Mouse (Mus musculus) forebrain, embryonic 16.5 days (tissue): Measurements from ENCODE around the gene Tnfsfm13. TPM values are rescaled to one million over a fixed set of nuclear protein-coding genes. Genes with fewer than 3 reads are reported as not detected.

Experiments used
- ATAC-seq: fragments of 200-750 bp; cut with Nextera tagmentation; 2 replicates; pipeline ENCODE4 v1.8.0; 2017; ENCODE audit warnings: mild to moderate bottlenecking, moderate library complexity
- H3K27ac ChIP-seq: fragments of 300-500 bp; sonication (generic); 2 replicates; pipeline ENCODE4 v1.5.1; 2014; ENCODE audit warnings: low read length, control low read depth
- H3K27me3 ChIP-seq: fragments of 300-500 bp; sonication (generic); replicated peaks from 2 replicates; pipeline ENCODE4 v1.6.1; 2014; ENCODE audit warnings: low read length; ENCODE audit not compliant: control insufficient read depth, insufficient read depth
- H3K36me3 ChIP-seq: fragments of 300-500 bp; sonication (generic); 2 replicates; pipeline ENCODE4 v1.6.1; 2014; ENCODE audit not compliant: control insufficient read depth, insufficient read depth
- H3K4me1 ChIP-seq: fragments of 300-500 bp; sonication (generic); replicated peaks from 2 replicates; pipeline ENCODE4 v1.6.1; 2014; ENCODE audit warnings: low read length; ENCODE audit not compliant: control insufficient read depth, insufficient read depth
- H3K4me2 ChIP-seq: fragments of 300-500 bp; sonication (generic); 2 replicates; pipeline ENCODE4 v1.6.1; 2014; ENCODE audit warnings: mild to moderate bottlenecking, low read length, control low read depth
- H3K4me3 ChIP-seq: fragments of 300-500 bp; sonication (generic); replicated peaks from 2 replicates; pipeline ENCODE4 v1.5.1; 2014; ENCODE audit warnings: mild to moderate bottlenecking, low read length, control low read depth
- H3K9ac ChIP-seq: fragments of 300-500 bp; sonication (generic); replicated peaks from 2 replicates; pipeline ENCODE4 v1.6.1; 2014; ENCODE audit warnings: low read depth, low read length, control low read depth
- H3K9me3 ChIP-seq: fragments of 300-500 bp; sonication (generic); 2 replicates; pipeline ENCODE4 v1.6.1; 2016; ENCODE audit warnings: low read length; ENCODE audit not compliant: control insufficient read depth
- WGBS: fragments of 180-500 bp; shearing (Covaris S2); extraction: QIAGEN DNeasy Blood & Tissue Kit; methylation state at CpG from one replicate; pipeline ENCODE4 v1.1.7; 2014; 5-methylcytosine and 5-hydroxymethylcytosine counted together
- polyA plus RNA-seq: library from polyadenylated mRNA; unstranded; fragments of >200 nt; fragmentation: Nextera tagmentation; extraction: Ambion mirVana; gene quantifications from 2 replicates; pipeline ENCODE4 v1.2.1, GENCODE M21; 2015

The Tnfsfm13 gene
- polyA plus RNA-seq, 1 experiment from 2014 or later: 1.2 TPM

DNA sequence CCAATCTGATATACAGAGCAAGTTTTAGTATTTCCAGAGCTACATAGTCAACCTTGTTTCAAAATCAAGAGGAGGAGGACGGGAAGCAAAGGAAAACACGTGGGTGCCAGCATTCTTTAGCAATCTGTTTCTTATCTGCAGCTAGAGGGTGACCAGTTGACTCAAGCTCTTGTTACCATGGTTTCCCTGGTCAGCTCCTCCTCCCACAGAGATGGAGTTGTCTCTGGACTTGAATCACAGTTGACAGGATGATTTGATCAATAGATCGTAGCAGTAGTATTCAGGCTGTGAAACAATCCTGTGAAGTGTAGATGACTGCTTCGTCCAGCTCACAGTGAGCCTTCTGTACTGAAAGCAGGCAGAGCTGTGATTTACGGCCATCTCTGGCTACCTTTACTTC lies 20.0 kb upstream of the Tnfsfm13 start:
- Histone ChIP-seq H3K36me3 (no peaks in the 10 kb centered on the region), H3K27ac (no peak overlapping the region), H3K9me3 (no peaks in the 10 kb centered on the region), H3K4me2 (no peak overlapping the region), H3K27me3 (no peaks in the 10 kb centered on the region), H3K4me1 (no peaks in the 10 kb centered on the region), H3K4me3 (no peak overlapping the region), H3K9ac (no peak overlapping the region)
- 50% methylated on average over 5 of the region's 5 CpGs for WGBS
- ATAC-seq: no peak

DNA sequence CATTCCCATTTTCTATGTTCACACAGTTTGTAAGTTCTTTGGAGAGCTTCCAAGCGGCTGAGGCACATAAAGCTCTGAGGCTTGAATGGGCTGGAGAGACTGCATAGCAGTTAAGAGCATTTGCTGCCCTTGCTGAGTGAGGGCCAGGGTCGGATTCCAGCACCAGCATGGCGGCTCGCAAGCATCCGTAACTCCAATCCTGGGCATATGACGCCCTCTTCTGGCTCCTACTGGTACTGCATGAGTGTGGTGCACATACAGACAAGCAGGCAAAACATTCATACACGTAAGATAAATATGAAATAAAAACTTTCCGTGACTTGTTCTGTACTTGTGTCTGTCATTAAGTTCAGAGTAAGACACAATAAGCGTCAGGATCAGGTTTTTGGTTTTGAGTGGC lies 19.6 kb upstream of the Tnfsfm13 start:
- H3K4me2 ChIP-seq: no peak overlapping the region
- no peaks in the 10 kb centered on the region for H3K4me1 ChIP-seq
- no peak for ATAC-seq
- 56% methylated on average over 9 of the region's 9 CpGs for WGBS
- H3K27ac ChIP-seq: no peak overlapping the region
- no peak overlapping the region for H3K9ac ChIP-seq
- H3K4me3 ChIP-seq: no peak overlapping the region
- H3K36me3 ChIP-seq: no peaks in the 10 kb centered on the region
- no peaks in the 10 kb centered on the region for H3K27me3 ChIP-seq
- no peaks in the 10 kb centered on the region for H3K9me3 ChIP-seq

DNA sequence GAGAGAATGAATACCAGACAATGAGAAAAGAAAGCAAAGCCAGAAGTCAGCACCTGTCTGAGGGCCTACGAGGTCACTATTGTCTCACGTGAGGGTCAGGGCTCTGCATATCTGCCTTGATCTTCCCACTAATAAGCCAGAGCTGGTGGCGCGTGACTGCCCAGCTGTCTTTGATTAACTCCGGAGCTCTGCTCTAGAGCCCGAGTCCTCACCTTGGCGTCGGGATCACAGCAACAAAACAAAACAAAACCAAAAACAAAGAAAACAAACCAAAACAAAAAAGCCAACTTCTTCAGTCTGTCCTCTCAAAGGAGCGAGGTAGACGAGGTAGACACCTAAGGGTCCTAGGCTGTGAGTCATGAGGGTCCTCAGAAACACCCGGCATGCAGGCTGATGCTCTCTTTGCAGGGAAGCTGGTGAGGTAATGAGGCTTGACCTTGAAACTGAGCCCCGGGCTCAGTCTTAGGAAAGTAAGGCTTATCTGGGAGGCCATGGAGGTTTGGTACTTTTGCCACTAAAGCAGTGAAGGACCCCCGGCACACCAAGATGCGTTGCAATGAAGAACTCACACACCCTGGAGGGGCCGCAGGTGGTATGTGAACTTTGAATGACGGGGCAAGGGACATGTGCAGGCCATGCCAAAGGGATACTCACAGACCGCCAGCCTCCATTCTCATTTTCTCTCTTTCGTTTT lies 18.9 kb upstream of the Tnfsfm13 start:
- ATAC-seq: no peak
- Histone ChIP-seq H3K27me3 (no peaks in the 10 kb centered on the region), H3K27ac (no peak overlapping the region), H3K4me3 (no peak overlapping the region), H3K9ac (no peak overlapping the region), H3K4me2 (no peak overlapping the region), H3K36me3 (no peaks in the 10 kb centered on the region), H3K4me1 (peaks cover 2% of the 10 kb centered on the region; the same call in 1 of the 2 replicates), H3K9me3 (no peaks in the 10 kb centered on the region)
- 82% methylated on average over 18 of the region's 18 CpGs for WGBS

DNA sequence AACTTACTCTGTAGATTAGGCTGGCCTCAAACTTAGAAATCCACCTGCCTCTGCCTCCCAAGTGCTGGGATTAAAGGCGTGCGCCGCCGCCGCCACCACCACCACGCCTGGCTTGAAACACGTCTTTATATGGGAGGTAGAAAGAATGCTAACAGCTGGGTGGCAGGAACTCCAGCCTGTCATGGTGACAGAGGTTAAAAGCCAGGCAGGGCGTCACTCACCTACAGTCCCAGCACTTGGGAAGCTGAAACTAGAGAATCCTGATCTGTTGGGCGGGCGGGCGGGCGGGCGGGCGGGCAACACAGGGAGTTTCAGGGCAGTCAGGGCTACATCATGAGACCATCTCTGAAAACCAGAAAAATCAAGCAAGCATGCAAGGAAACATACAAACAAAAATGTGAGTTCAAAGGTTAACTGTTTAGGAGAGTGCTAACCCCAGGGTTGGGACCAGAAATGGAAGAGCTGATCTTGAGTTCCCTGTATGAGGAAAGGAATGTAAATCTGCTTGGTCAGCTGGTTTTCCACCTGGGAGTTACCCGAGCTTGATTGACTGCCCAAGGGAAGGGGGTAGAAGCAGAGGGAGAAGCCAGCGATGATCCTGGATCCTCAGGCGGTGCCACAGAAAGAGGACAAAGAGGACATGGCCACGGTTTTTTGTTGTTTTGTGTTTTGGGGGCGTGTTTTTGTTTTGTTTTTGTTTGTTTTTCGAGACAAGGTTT lies 17.2 kb upstream of the Tnfsfm13 start:
- Histone ChIP-seq H3K9me3 (no peaks in the 10 kb centered on the region), H3K27me3 (no peaks in the 10 kb centered on the region), H3K36me3 (no peaks in the 10 kb centered on the region), H3K4me3 (no peak overlapping the region), H3K9ac (no peak overlapping the region), H3K4me1 (peaks cover 3% of the 10 kb centered on the region; the same call in 1 of the 2 replicates), H3K4me2 (no peak overlapping the region), H3K27ac (no peak overlapping the region)
- ATAC-seq: no peak
- WGBS: 85% methylated on average over 20 of the region's 20 CpGs

DNA sequence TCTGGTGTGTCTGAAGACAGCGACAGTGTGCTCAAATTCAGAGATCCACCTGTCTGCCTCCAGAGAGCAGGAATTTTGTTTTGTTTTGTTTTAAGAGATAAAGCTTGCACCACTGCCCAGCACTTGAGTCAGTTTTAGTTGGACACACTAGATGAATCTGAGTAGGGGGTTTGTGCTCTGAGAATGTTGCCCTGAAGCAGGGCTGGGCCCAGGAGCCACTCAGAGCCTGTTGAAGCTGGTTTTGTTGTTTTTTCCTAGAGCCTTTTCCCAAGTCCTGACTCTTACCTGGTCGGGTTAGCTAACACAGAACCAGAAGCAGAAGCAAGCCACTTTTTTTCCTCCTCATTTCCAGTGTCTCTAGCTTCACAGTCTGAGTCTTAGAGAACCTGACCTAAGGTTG lies 15.2 kb upstream of the Tnfsfm13 start:
- no peak overlapping the region for H3K4me3 ChIP-seq
- H3K9me3 ChIP-seq: no peaks in the 10 kb centered on the region
- no peaks in the 10 kb centered on the region for H3K27me3 ChIP-seq
- peaks cover 8% of the 10 kb centered on the region for H3K4me1 ChIP-seq
- no peak for ATAC-seq
- H3K4me2 ChIP-seq: no peak overlapping the region
- H3K27ac ChIP-seq: no peak overlapping the region
- H3K36me3 ChIP-seq: no peaks in the 10 kb centered on the region
- 83% methylated on average over 2 of the region's 2 CpGs for WGBS
- H3K9ac ChIP-seq: no peak overlapping the region

DNA sequence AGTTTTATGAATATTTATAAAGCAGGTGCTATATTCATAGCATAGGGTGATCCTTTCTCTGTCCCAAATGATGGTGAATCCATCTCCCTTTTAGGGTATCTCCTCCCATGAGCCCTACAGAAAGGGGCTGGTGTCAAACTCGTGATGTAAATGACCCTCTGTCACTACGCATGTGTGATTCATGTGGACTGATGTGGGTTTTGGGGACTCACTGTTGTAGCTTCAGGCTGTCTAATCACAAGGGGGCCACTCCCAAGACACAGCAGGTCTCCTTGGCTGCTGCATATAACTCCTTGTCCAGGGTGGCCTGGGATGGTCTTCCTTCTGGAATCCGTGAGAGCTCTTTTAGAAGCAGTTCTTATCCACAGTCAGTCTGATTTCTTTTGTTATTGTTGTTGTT lies 14.6 kb upstream of the Tnfsfm13 start:
- Histone ChIP-seq H3K4me1 (peaks cover 8% of the 10 kb centered on the region), H3K27ac (no peak overlapping the region), H3K27me3 (no peaks in the 10 kb centered on the region), H3K4me2 (no peak overlapping the region), H3K36me3 (no peaks in the 10 kb centered on the region), H3K9me3 (no peaks in the 10 kb centered on the region), H3K4me3 (no peak overlapping the region), H3K9ac (no peak overlapping the region)
- no peak for ATAC-seq
- 75% methylated on average over 3 of the region's 3 CpGs for WGBS

DNA sequence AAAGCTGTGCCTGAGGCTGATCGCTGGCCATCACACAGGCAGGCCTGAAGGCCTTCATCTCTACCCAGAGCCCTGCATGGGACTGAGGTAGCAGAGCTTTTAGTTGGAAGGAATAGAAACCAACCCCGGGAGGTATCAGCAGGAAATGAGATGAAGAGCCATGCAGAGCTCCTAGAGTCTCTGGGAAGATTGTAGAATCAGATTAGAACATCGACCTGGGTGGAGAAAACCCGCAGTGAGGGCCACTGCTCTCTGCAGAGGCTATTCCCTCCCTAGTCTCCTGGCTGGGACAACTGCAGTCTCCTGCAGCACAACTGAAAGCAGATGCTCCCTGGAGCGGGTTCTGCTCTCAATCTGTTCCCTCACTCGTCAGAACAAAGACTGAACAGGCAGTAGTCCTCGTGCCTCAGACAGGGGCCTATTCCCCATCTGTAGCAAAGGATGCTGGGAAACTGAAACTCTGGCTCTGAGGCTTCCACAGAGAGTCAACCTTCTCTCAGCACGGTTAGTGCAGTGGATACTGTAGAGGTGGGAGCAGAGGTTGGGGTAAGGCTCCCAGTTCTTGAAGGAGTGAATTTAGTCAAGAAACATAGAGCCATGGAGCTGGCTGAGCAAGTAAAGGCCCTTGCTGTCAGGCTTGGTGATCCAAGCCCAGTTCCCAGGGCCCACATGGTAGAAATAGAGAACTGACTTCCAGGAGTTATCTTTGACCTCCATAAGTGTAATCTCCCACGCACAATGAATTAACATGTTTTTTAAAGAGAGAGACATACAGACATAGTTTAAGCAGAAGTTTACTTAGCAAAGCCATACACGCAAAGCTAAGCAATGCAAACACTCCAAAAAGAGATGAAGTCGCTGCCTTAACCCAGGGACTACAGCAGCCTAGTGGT lies 13.9 kb upstream of the Tnfsfm13 start:
- no peak for ATAC-seq

DNA sequence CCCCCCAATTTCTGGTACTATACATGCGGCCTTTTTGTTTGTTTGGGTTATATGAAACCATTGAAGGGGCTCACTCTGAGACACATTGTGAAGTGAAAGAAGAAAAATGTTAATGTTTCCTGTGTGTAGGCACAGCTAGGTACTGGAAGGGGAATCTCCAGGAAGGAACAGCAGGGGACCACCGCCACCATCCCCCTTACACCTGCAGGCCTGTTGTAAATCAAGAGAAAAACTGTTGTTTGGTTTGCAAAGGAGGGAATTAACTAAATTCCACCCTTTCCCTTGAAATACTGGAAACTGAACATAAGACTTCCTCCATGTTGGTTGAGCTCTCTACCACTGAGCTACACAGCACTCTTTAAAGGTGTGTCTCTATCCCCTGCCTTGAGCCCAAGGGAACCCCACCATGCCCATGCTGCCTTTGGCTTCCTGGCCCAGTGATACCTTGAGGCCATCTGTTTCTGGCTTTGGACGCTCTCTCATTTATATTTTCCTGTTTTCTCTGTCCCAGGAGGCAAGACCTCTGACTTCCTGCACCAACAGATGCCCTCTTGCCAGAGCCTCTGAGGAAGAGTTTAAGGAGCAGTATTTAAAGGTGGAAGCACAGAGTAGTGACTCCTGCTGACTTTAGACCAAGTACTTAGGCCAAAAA lies 12.8 kb upstream of the Tnfsfm13 start:
- Histone ChIP-seq H3K4me1 (peaks cover 8% of the 10 kb centered on the region), H3K9me3 (no peaks in the 10 kb centered on the region), H3K27ac (no peak overlapping the region), H3K27me3 (no peaks in the 10 kb centered on the region), H3K4me3 (no peak overlapping the region), H3K9ac (no peak overlapping the region), H3K4me2 (no peak overlapping the region), H3K36me3 (no peaks in the 10 kb centered on the region)
- no peak for ATAC-seq
- WGBS: 77% methylated on average over 3 of the region's 3 CpGs

More for the DNA sequence above, 13.9 kb upstream of the Tnfsfm13 start:
- H3K27me3 ChIP-seq: no peaks in the 10 kb centered on the region
- H3K9ac ChIP-seq: no peak overlapping the region
- H3K4me3 ChIP-seq: no peak overlapping the region
- H3K4me1 ChIP-seq: peaks cover 8% of the 10 kb centered on the region
- no peaks in the 10 kb centered on the region for H3K9me3 ChIP-seq
- WGBS: 54% methylated on average over 11 of the region's 11 CpGs
- peak overlapping the region; percentile 28; the same call in 1 of the 2 replicates for H3K27ac ChIP-seq
- H3K4me2 ChIP-seq: no peak overlapping the region
- H3K36me3 ChIP-seq: no peaks in the 10 kb centered on the region
